Mouse (Mus musculus): ENCODE data around the gene Mbd4. TPM values are rescaled to one million over a fixed set of nuclear protein-coding genes. Genes with fewer than 3 reads are reported as not detected.

Gene Mbd4
- total RNA-seq, 1 experiment from 2014 or later, result 21.2 TPM

GRCm38 (mm10) chr6:115863340-115863841 is 10.2 kb upstream of the Mbd4 start:
- no peak for ATAC-seq (replicated peaks; ENCODE audit: low read depth, poor library complexity, severe bottlenecking)

DNA sequence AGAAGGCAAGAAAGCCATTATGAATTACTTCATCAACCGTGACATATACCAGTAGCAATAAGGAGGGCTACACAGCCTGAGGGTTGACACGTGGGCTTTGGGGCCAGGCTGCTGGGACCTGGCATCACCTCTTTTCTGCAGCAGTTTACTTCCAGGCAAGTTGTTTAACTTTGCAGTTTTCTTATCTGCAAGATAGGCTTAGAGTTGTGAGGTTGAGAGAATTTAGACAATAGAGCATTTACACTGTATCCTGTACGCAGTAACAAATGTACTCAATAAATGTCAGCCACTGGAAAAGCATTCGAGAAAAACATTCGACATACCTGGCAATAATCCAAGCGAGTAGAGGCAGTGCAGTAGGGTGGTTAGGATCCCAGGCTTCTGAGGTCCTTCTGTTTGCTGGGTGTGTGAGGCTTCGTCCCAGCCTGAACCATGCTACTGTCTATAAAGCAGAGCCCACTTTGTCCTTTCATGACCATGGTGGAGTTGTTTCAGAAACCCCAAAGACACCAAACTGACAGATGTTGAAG is 6.9 kb upstream of the Mbd4 start:
- ATAC-seq (replicated peaks; ENCODE audit: low read depth, poor library complexity, severe bottlenecking), result no peak

- ATAC-seq (replicated peaks; ENCODE audit: low read depth, poor library complexity, severe bottlenecking), result no peak
These were observed 6.1 kb upstream of the Mbd4 start for GRCm38 (mm10) chr6:115859258-115859657.

DNA sequence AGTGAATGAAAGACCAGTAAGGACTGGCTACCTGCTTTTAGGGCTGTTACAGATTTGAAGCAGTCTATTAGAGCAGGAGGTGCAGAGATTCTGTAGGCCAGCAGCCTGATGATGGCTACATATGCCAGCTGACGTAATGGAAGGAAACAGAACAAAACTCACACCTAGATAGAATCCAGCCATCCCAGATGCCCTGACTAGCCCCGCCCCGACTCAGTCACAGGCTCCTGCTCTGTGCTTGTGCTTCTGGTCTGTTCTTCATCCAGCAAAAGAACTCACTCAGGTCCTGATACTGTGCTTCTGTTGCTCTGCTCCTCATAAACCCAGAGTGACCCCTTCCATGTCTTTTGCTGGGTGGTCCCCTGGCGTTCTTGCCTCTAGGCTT is 3.2 kb upstream of the Mbd4 start:
- no peak for ATAC-seq (replicated peaks; ENCODE audit: low read depth, poor library complexity, severe bottlenecking)

DNA sequence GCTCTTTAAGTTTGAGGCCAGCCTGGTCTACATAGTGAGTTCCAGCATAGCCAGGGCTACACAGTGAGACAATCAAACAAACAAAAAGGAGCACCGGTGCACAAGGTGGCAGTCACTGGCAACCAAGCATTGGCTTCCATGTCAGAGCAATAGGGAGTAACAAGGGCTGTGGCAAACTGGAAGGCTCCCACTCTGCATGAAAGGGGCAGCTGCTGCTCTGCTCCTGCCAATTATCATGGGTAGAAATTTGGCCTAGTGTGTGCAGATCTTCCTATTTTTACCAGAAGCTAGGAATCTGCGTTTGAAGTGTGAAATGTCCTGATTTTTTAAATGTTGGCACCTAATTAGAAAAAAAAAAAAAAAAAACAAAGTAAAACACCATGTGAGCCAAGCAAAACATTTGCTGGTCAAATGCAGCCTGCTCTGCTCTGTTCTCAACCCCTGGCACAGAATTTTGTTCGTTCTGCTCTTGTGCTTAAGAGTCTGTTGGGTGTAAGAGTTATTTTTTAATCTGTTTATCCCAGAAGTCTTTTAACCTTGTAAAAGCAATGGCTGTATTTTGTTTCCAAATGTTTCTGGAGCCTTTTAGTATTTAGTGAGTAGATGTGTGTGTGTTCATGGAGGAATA is 2.7 kb upstream of the Mbd4 start:
- ATAC-seq (replicated peaks; ENCODE audit: low read depth, poor library complexity, severe bottlenecking), result no peak

GRCm38 (mm10) chr6:115854432-115854831 is 1.3 kb upstream of the Mbd4 start:
- no peak for ATAC-seq (replicated peaks; ENCODE audit: low read depth, poor library complexity, severe bottlenecking)

- ATAC-seq (replicated peaks; ENCODE audit: low read depth, poor library complexity, severe bottlenecking), result no peak
These were observed 814 bp upstream of the Mbd4 start for GRCm38 (mm10) chr6:115853985-115854384.

- ATAC-seq (replicated peaks; ENCODE audit: low read depth, poor library complexity, severe bottlenecking), result no peak
These were observed 603 bp downstream of the Mbd4 start for GRCm38 (mm10) chr6:115852446-115853090.

GRCm38 (mm10) chr6:115848598-115849304 is 4.4 kb downstream of the Mbd4 start:
- no peak for ATAC-seq (replicated peaks; ENCODE audit: low read depth, poor library complexity, severe bottlenecking)

DNA sequence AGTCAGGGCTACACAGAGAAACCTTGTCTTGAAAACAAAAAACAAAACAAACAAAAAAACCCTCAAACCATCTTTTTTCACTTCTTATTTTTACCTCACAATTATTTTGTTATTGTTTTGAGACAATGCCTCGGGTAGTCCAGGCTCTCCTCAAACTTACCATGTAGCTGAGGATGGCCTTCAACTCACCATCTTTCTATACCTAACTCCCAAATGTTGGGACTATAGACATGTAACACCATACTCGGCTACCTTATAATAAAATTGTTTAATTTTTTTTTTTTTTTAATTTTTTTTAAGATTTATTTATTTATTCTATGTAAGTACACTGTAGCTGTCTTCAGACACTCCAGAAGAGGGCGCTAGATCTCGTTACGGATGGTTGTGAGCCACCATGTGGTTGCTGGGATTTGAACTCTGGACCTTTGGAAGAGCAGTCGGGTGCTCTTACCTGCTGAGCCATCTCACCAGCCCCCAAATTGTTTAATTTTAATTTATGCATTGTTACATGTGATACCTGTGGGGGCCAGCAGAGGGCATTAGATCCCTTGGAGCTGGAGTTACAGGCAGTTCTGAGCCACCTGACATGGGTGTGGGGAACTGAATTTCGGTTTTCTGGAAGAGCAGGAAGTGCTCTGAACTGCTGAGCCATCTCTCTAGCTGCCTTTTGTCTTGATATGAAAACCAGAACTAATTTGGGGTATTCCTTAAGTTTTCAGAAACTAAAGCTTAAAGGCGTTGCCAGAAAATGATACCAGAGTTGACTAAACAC is 6.3 kb downstream of the Mbd4 start:
- ATAC-seq (replicated peaks; ENCODE audit: low read depth, poor library complexity, severe bottlenecking), result peak; percentile 96

DNA sequence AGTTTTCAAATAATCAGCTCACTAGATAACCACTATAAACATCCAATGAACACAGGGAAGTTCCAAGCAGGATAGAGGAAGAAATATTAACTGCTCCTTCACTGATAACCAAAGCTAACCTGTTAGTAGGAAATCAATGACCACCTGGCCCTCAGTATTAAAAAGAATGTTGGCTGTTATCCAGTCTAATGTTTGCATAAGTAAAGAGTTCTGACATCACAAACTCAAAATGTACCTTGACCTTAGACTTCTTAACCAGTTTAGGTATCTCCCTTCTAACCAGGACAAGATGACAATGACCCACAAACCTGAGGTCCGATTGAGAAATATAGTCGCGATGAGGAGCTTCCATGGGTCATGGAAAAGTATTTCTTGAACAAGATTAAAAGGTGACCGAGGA is 8.2 kb downstream of the Mbd4 start:
- ATAC-seq (replicated peaks; ENCODE audit: low read depth, poor library complexity, severe bottlenecking), result no peak

- no peak for ATAC-seq (replicated peaks; ENCODE audit: low read depth, poor library complexity, severe bottlenecking)
These were observed 14.4 kb downstream of the Mbd4 start for GRCm38 (mm10) chr6:115838745-115839144.

GRCm38 (mm10) chr6:115838161-115838597 is 15.0 kb downstream of the Mbd4 start, which contains the start of gene Efcab12:
Efcab12 (minus strand) TSS chr6:115838412.
- ATAC-seq (replicated peaks; ENCODE audit: low read depth, poor library complexity, severe bottlenecking), result peak; percentile 99

- no peak for ATAC-seq (replicated peaks; ENCODE audit: low read depth, poor library complexity, severe bottlenecking)
These were observed 19.3 kb downstream of the Mbd4 start for GRCm38 (mm10) chr6:115833861-115834260.

GRCm38 (mm10) chr6:115832152-115832850 is 20.9 kb downstream of the Mbd4 start:
- no peak for ATAC-seq (replicated peaks; ENCODE audit: low read depth, poor library complexity, severe bottlenecking)

GRCm38 (mm10) chr6:115830779-115831601 is 22.2 kb downstream of the Mbd4 start:
- ATAC-seq (replicated peaks; ENCODE audit: low read depth, poor library complexity, severe bottlenecking), result no peak; the same call in 1 of the 2 replicates

DNA sequence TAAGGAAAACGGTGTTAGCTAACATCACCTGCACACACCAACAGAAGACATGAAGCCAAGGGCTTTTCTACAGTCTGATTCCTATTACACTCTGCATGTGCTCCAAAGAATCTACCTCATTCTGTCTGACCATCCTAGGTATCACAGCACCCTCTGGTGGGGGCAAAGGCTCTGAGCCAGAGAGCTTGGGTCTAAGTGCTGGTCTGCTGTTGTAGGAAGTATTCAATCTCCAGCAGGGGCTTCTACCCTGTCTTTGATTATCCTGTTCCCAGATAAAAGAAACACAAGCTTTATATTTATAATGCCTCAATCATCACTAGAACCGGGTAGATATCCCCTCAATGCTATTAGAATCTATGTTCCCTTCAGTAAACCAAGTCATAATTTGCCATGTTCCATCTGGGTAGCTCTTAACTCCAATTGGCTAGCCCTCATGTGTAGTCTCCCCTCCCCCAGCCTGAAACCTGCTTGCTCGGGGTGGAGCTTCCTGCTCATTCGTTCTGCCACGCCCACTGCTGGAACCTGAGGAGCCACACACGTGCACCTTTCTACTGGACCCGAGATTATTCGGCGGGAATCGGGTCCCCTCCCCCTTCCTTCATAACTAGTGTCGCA is 29.2 kb downstream of the Mbd4 start:
- ATAC-seq (replicated peaks; ENCODE audit: low read depth, poor library complexity, severe bottlenecking), result peak; percentile 100
